Mouse (Mus musculus) right cerebral cortex, postnatal 14 days (tissue): ENCODE measurements around the gene Ifna4.

Experiments
- DNase-seq: peaks from one replicate; pipeline ENCODE4 v3.0.0; 2022

Gene Ifna4

DNA sequence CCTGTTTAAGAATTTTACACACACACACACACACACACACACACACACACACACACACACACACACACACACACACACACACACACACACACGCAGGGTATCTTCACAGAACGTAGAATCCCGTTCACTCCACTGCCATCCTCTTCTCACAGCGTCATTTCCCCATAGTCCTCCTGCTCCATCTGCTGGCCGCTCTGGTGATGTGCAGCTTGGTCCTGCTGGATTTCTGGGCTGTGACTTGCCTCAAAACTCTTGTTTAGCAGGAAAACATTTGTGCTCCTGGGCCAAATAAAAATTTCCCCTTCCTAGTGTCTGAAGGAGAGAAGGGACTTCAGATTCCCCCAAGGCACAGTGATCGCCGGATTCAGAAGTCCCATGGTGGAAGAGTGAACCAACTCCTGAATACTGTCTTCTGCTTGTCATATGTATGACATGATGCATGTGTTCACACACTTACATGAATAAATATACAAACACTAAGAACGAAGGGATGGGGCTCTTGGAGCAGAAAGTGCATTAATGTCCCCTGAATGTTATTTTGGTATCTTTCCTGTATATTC lies 25.8 kb downstream of the Ifna4 start:
- DNase-seq, result peak; percentile 75

DNA sequence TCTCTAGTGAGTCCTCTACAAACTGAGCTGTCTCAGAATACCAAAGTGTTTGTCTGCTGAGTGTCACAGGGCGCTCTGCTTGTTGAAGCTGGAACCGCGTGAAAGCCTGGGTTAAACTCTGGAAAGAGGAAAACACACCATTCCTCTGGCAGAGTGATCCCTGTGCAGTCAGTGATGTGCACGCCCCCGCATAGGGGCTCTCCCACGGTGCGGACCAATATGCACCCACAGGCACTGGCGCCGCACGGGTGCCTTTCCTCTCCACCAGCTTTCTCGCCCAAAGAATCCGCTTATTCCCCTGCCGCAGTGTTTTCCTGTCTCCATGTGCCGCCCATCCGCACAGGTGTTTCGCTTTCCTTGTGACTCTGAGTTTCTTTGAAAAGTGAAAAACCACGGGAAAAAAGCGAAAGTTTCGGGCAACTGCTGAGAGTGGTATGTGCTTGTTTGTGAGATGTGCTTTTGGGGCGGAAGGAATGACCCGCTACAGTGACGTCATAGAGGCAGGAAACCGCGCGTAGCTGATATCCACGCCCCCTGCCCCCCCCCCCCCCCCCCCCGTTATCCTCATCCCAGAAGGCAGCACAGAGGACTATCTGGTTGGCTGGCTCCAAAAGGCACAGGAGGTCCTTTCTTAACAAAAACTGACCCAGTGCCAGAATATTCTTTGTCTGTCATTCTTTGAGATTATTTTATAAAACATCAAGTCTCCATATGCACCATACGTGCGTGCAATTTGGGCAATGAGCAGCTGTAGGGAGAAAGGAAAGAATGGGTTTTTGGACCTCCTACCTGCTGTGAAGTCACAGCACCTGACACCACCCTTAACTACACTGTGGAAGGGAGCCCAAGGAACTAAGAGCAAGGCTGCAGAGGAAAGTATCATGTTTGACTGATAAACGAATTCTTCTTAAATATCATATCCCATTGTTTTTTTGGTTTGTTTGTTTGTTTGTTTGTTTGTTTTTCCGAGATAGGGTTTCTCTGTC lies 26.6 kb downstream of the Ifna4 start:
- DNase-seq, result peak; percentile 6

DNA sequence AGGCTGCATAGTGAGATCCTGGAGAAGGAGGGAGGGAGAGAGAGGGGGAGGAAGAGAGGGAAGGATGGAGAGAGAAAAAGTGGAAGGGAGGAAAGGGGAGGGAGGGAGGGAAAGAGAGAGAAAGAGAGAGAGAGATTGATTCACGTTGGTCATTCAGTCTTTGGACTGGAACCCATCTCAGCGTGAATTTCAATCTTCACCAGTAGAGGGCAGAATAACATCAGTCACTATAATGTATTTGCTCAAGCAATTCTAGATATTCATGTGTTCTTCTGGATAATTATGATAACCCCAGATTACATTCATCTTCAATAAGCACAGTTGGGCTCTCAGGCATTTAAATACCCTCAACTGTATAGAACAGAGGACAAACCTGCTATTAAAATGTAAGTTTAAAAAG lies 31.0 kb downstream of the Ifna4 start:
- DNase-seq, result no peak

DNA sequence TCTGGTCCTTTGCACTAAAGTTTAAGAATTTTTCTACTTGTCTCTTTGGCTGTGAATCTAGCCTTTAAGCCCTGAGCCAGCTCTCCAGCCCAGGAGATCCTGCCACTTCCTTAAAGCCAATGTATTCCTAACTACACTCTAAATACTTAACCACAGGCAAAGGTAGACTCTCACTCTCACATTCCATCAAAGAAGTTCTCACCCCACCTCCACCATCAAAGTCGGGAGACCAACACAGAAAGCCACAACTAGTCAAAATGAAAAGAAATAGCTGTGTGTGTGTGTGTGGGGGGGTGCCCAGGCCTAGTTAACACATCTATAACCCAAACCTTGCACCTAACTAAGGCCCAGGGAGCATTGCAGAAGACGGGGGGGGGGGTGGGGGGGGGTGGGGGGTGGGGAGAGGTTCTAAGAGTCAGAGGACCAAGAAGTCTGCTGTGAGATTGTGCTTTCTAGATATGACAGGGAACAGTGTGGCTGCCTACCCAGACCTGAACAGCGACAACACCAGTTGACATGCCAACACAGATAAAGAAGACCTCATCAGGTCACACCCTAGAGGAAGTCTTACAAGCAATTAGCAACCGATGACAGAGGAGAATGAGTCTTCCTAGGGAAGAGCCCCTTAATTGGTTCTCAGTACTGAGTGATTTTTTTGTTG lies 33.9 kb downstream of the Ifna4 start:
- DNase-seq, result no peak

DNA sequence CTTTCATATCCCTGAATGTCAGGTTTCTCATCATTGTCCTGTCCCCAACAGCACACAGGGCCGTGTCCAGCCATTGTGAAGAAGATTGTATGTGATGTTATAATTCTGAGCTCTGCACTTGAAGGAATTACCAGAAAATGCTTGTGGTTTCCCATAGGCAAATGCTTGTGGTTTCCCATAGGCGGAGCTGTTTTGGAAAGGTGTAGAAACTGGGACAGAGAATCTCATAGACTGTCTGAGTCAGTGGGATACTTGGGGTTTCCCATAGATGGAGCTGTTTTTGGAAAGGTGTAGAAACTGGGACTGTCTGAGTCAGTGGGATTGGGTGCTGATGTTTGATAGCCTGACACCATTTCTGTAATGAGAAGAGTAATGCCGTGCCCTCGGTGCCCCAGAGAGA lies 34.9 kb downstream of the Ifna4 start:
- no peak for DNase-seq

DNA sequence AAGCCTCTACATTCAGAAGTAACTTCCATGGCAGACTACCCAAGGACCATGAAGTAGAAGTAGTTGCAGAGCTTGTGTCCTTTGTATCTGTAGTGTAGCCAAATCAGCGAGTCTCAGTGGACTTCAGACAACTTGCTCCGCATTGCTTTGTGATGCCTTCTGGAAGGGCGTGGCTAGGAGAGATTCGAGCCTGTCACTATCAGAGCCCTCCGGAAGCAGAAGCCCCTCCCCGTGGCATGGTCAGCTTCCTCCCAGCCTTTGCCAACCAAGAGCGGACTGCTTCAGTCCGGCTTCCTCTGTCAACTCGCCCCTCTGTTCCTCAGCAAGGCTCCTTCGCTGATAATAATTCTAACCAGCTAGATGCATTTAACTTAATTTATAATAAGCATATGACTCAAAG lies 36.6 kb downstream of the Ifna4 start:
- no peak for DNase-seq

DNA sequence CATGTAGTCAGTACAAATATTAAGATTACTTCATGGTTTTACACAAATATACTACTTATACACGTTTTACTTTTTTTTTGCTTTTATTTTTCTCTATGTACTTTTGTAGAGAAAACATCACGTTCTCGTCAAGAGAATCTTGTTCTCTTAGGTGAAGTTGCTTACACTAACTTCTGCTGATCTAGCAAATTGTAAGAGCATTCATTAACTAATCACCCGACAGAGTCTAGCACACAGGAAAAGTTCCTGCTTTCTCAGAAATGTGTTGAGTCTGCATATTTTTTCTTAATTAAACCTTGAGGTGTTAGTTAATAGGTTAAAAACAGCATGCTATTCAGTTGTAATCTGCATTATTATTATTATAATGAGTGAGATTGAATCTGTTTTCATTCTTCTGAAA lies 37.1 kb downstream of the Ifna4 start:
- DNase-seq, result no peak

DNA sequence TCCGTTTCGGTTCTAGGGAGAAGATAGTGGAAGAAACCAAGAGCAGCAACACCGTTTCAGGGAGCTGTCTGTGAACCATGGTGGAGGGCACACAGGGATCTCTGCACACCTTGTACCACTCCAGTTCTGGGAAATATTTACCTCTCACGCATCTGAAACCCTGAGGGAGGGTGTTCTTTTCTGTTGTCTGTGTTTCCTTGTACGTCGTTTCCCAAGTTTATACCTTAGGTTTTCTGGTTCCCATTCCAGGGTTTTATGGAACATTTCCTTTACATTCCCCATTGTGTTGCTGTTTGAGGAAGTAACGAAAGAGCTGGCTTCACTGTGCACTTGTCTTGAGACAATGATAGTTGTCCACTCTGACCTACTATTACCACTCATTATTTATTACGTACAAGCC lies 38.4 kb downstream of the Ifna4 start, which contains the start of gene Ifne:
Gene Ifne, minus strand, starts transcription at position 101 of the 400 bp plus-strand sequence.
- DNase-seq, result no peak

DNA sequence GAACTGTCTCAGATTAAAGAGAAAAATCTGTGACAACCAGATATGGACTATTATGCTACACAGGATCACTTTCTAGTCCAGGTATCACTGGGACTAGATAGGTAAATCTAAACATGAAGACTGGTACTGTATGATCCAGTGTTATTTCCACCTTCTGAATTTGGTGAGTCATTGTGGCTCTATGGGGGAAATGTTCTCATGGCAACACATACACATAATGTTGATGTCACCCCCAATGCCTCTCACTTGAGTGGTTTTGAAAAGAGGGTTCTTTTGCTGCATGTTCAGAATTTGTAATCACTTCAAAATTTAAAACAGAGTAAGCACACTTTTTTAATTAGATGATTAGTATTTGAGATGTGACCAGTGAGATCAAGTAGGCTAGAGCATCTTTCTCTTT lies 46.6 kb downstream of the Ifna4 start:
- DNase-seq, result no peak
